Mouse (Mus musculus) liver, postnatal 0 days (tissue): ENCODE data around the gene Krt24.

Experiments
- CTCF ChIP-seq: sonication (generic); IDR thresholded peaks from 2 replicates; pipeline ENCODE4 v1.5.1; 2016; ENCODE audit warnings: antibody characterized with exemption, low read depth
- EP300 ChIP-seq: IDR thresholded peaks from 2 replicates; pipeline ENCODE4 v1.6.1; 2016; ENCODE audit warnings: antibody characterized with exemption, low read depth, mild to moderate bottlenecking

- TF ChIP-seq CTCF (no peak), EP300 (no peak)
Observed at GRCm38 (mm10) chr11:99265220-99265619, 19.8 kb downstream of the Krt24 start.
